Mouse (Mus musculus): ENCODE measurements around the gene Cwc15. TPM values are rescaled to one million over a fixed set of nuclear protein-coding genes. Genes with fewer than 3 reads are reported as not detected.
"Not testable (repeated sequence)": the region's sequence is repeated elsewhere in the genome, so short reads cannot be mapped to it uniquely, and the experiment has no call there.

The Cwc15 gene
- 10 to 100 TPM; 87.5 to 87.9 TPM for total RNA-seq (2021)
- long read RNA-seq, experiment 1, transcript Cwc15-202 (7 exons, 831 nt) = minor isoform, 10 of 115 reads
- long read RNA-seq, experiment 1, transcript Cwc15-201 (7 exons, 1,111 nt) = major isoform, 87 of 115 reads
- long read RNA-seq, experiment 1, partial matches to known transcripts = 13 of 115 reads
- long read RNA-seq, experiment 1, other reads (novel, unspliced or antisense) = 5 of 115 reads
- long read RNA-seq, experiment 2, transcript Cwc15-201 (7 exons, 1,111 nt) = major isoform, 74 of 89 reads
- long read RNA-seq, experiment 2, partial matches to known transcripts = 10 of 89 reads
- long read RNA-seq, experiment 2, other reads (novel, unspliced or antisense) = 1 of 89 reads

DNA sequence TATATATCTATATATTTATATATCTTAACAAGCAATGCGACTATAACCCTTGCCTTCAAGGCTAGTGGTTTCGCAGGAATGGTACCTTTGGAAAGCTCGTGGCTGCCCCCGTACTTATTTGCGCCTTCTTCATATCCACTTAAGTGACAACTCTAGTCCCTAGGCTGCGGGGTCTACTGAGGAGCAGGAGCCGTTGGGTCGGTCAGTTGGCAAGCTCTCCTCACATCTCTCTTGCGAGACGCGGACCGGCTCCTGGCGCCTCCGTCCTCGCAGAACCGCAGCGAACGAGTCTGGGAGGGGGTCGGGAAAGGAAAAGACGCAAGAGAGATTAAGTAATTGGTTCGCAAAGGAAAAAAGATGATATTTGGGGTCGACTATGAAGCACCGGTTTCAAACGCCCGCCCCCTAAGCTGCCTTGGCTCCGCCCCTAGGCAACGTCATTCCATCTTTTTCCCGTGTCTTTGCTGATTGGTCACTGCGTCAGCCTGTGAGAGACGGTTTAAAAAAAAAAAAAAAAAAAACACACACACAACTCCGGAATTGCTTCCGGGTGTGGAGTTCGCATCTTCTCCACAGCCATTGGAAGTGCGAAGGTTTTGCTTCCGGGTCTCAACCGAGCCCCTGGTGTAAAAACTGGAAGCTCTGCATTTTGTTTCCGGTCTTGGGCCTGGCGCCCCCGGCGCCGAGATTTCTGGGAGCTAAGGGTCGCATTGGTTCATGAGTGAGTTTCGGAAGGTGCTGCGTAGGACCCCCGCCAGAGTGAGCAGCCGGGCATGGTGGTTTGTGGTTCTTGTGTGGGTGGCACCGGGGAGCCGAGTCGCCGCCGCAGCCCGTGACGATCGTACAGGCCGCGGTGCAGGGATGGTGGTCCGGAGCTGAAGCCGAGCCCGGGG, at the start of gene Cwc15, which contains the start of gene Kdm4d:
Gene Cwc15, plus strand, starts transcription at position 595 of the 893 bp plus-strand sequence.
Gene Kdm4d, minus strand, starts transcription at position 460 of the 893 bp plus-strand sequence.
- DNase-seq = peak; percentile 91

DNA sequence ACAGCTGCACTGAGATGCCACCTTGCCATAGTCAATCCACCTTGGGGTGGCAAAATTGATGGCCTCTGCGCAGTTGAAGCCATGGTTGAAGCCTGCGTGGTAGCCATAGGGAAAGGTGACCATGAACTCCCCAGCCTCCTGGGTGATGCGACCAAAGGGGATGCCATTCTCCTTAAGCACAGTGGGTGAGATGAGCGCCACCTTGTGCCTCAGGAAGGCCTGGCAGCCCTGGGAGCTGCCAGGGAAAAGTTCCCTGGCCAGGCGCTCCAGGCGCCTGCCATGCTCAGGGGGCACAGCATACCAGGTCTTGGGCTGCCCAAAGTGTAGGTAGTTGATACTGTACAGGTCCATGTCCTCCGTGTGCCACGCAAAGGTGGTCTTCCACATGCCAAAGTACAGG, 49.3 kb upstream of the Cwc15 start:
- DNase-seq = not testable (repeated sequence)

DNA sequence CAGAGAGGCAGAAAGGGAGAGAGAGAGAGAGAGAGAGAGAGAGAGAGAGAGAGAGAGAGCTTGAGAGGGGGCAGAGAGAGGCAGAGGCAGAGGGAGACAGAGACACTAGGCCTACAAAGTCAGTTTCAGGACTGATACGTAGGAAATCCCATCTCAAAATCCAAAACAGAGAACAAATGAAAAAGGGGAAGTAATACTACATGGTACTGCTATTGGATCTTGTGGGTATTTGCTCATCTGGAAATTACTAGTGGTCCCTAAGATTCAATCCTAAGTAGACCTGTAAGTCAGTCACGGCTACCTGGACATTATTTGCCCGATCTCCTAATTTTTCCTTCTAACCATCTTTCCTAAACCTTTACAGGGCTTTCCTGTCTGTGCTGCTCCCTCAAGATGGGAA, 44.1 kb upstream of the Cwc15 start:
- DNase-seq = no peak

DNA sequence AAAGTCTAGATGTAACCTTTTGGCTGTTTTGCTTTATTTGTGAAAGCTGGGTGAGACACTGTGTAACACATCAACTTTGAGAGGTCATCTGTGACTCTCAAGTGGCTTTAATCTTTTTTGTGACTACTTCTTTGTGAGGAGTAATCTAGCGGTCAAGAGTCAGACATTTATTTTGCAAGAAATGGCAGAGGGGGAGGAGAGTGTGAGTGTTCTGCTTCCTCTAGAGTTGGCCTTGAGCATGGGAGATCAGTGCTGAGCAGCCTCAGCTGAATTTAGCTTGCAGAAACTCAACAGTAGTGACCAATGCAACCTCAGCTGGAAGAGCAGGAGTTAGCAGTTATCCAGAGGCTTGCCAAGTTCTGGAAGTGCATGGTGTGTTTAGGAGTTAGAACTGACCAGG, 37.9 kb upstream of the Cwc15 start:
- DNase-seq = not testable (repeated sequence)

DNA sequence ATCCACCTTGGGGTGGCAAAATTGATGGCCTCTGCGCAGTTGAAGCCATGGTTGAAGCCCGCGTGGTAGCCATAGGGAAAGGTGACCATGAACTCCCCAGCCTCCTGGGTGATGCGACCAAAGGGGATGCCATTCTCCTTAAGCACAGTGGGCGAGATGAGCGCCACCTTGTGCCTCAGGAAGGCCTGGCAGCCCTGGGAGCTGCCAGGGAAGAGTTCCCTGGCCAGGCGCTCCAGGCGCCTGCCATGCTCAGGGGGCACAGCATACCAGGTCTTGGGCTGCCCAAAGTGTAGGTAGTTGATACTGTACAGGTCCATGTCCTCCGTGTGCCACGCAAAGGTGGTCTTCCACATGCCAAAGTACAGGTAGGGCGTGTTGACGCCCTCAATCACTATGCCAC, 36.7 kb upstream of the Cwc15 start:
- DNase-seq = not testable (repeated sequence)

DNA sequence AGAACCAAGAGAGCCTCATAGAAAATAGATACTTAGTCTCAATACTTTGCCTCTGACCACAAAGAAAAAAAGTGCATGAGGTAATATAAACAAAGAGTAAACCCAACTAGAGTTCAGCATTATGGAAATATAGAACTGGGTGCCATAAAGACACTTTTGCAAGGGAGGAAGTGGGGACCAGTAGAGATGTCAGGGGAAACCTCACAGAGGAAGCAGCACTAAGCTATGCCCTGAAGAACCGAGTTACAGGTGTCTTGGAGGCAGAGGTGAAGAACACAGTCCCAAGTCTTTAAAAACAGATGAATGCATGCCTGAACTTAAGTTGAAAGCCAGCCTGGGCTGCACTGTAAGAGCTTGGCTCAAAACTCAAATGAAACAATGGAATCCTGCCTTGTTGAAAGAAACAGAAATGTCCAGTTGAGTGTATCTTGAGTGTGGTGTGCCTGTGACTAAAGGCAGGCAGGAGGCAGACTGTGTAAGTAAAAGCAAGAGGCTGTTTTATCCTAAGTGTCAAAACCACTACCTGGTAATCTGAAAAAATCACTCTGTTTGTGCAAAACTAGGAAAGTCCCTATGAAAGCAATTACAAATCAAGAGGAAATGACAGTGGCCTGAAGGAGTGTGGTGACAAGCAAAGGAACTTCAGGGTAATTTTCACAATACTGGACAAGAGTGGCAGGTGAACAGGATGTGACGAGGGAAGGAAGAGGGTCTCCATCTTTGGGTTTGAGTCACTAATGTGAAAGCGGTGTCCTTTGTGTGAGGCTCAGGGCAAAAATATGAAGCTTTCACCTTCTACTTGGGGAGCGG, 1.3 kb upstream of the Cwc15 start:
- DNase-seq = no peak

DNA sequence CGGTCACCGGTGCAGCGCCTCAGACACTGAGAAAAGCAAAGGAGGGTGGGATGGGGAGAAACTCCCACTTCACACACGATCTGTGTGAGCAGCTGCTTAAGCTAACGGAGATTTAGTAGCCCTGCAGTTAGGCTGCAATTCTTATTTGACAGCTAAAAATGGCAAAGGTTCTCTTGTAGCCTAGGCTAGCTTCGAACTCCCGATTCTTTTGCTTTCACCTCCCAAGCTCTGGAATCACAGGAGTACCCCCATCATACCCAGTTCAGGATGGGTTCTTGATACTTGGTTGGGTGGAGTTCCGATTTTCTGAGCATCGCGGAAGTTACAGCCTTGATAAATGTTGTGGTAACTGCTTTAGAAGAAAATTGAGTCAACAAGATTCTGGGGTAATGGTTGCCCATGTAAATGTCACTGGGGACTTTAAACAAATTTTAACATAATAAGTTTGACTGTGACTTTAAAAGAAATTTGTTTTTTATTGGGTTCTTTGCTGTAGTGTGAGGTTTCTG, 553 bp downstream of the Cwc15 start:
- DNase-seq = no peak

DNA sequence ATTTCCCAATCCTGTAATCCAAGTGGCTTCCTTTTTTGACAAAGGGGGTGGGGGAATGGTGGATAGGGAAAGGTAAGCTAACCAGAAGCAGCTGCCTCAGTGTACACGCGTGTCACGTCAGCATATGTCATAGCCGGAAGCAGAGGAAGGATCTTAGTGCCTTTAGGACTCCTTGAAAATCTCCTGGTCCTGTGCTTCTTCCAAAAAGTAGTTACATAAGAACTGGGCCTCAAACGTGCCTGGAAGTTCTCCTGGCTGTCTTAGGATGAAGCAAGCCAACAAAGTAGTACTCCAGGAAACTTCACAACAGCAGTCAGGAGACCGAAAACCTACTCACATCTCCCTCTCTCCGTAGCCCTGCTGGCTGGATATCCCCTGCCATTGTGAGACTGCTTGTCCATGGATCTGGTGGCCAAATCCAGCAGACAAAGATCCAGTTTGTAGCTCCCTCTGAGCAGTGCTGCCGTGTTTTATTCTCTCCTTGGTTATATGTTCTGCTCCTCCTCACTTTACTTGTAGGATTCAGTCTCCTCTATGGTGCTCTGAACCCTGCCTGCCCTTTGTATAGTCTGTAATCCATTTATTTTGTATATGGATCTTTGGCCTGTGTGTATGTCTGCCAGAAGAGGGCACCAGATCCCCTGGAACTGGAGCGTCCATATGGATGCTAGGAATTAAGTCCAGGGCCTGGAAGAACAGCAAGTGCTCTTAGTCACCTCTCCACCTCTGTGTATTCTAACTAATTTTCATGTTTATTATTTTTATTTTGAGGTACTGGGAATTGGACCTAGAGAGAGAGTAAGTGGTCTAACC, 12.4 kb downstream of the Cwc15 start:
- DNase-seq = no peak

DNA sequence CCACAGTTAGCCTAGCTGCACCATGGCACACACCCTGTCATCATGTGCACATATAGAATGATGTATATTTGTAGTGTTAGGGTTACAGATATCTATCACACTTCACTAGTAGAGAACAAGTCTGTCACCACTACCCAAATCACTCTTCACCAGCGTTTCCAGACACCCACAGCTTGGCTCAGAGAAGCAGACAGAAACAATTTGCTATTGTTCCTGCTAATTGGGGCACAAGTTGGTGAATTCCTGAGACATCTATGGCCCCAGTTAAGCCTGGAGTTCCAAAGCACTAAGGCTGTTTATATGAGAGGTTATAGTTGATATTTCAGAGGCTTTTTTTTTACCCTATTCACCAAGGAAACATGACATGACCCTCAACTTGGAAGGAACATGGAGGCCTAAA, 16.9 kb downstream of the Cwc15 start:
- DNase-seq = no peak

DNA sequence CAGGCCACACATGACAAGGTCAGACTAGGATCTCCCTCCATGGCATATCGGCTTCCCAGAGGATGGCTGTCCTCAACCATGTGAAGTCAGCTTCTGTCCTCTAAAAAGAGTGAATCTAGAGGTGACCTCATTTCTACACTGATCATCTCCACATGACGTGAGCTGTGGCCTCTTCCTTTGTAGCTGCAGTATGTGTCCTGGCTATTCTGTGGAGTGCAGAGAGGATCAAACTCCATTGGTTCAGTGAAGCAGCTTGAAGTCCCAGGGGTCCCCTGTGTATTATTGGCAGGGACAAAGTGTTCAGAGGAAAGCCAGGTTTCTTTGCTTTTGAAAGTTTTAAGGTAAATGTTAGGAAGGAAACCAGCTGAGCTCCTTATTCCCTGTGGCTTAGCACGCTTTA, 17.7 kb downstream of the Cwc15 start:
- no peak for DNase-seq

DNA sequence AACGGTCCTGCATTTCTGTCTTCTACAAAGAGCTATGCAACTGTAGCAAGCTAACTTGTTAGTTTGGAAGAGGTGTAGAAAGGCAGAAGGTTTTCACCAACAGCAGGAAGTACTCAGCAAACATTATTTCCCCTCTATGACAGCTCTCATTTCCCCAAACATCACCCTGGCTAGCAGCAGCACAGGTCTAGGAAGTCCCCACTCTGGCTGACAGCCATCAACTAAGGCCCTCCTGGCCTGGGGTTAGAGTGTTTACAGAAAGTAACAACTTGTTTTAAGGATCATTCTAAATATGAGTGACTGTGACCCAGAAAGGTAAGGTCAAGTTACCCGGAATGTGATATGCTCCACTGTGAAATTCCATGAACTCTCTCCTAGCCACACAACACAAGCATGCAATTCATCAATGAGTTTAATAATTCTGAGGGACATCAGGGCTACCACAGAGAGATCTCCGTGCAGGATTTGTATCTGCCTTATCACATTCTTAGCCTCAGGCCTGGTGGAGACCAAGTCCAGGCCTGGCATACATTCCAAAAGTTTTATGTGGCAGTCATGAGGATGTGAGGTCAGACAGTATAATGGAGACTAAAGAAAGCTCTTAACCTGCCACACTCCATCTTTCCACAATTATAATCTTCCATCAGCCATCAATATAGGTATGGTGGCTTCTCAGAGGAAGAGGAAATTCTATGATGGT, 20.7 kb downstream of the Cwc15 start:
- DNase-seq = no peak

DNA sequence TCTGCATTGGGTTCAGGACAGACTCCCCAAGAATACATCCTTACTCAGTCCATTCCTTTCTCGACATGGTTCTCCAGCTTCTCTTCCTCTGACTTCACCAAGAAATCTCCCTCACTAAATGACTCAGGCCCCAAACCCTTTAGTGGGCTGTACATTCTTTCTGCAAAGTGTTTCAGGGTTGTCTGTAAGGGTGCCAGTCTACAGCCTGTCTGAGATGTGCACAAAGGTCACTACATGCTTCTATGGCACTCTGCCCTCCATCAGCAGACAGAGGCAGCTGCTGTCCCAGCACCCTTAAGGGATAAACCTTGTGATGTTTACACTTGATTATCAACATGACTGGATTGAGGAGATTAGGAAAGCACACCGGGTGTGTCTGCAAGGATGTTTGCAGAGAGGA, 21.3 kb downstream of the Cwc15 start:
- DNase-seq = no peak

DNA sequence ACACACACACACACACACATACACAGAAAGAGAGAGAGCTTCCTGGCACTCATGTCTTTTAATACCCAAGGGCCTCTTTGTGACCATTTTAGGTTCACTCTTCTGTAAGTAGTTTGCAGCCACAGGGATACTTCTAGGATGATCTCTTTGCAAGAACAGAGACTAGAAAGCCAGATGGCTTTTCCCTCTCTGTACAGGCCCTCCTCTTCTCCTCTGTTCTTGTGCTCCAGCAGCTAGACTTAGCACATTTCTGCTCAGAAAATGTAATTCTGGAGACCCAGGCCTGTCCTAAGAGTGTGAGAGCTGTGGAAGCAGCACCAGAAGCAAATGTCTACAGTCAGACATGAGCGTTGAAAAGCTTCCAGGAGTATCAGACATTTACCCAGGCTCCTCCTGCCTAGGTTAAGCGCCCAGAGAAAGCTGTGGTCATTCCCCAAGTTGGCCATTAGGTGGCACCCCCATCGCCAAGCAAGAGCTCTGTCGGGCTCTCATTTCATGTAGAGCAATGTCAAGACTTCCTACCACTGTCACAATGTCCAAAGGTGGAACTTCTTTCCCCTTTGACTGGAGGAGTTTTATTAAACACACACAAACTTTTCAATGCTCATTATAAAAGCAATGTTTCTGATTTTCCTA, 23.1 kb downstream of the Cwc15 start:
- DNase-seq = peak; percentile 77

DNA sequence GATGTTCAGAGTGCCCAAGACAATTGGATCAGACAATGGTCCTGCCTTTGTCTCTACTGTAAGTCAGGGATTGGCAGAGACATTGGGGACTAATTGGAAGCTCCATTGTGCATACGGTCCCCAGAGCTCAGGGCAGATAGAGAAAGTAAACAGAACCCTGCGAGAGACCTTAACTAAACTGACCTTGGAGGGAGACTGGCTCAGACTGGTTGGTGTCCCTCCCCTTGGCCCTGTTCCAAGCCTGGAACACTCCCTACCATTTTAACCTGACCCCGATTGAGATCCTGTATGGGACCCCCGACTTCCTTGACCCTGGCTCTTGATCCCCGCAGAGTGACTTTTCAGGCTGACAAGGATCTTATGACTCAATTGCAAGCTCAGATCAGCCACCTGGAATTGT, 29.6 kb downstream of the Cwc15 start:
- DNase-seq = no peak

DNA sequence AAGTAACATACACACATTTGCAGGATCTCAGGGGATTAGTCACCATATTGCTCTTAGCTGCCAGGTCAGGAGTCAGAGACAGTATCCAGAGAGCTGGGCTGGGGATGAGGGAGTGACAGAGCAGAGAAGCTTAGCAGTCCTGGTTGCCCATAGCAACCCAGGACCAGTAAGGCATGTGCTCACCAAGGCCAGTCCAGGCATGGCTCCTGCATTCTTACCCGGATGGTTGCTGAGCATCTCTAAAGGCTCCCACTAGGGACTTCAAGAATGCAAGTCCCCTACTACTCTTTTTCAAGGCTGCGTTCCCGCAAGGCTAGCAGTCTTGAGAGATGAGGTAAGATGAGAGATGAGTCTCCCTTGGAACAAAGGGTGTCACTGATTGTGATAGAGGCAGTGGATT, 31.9 kb downstream of the Cwc15 start:
- DNase-seq = no peak

DNA sequence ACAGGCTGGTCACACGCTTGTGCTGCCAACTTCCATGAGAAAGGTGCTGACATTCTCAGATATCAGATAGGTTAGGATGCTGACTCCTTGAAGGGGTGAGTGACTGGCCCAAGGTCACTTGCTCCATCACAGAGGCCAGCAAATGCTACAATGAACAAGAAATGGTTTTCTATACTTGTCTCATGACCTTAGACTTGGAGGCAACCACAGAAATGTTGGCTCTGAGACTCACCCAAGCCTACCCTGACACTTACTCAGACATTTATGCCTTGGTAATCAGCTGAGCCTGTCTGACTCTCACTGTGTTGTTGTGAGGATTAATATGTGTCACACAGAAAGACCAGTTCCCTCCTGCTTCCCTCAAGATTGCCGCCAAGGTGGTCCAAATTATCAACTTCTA, 33.2 kb downstream of the Cwc15 start:
- DNase-seq = no peak

DNA sequence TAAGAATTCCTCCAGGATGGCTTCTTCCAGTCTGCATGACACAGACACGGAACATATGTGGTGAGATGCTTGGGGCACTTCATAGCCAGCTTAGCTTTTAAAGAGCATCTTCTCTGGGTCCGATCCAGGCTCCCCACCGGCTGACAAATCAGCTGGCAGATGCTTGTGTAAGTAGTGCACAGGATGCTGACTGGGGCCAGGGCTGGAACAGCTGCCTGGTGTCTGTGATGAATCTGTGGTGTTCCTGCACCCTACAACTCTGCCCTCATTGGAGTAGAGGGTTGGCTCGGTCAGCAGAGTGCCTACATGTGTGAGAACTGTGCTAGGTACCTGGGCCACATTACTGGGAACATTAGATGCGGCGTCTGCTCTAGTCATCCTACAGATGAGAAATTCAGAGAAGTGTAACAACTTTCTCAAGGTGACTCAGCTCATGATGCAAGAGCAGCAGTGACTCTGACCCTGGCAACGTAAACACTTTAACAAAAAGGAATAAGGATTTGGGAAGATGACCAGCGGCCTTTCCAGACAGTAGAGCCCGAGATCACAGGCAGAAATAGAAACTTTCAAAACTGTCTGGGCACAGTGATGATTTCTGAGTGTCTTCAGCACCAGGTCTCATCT, 34.5 kb downstream of the Cwc15 start:
- DNase-seq = no peak

DNA sequence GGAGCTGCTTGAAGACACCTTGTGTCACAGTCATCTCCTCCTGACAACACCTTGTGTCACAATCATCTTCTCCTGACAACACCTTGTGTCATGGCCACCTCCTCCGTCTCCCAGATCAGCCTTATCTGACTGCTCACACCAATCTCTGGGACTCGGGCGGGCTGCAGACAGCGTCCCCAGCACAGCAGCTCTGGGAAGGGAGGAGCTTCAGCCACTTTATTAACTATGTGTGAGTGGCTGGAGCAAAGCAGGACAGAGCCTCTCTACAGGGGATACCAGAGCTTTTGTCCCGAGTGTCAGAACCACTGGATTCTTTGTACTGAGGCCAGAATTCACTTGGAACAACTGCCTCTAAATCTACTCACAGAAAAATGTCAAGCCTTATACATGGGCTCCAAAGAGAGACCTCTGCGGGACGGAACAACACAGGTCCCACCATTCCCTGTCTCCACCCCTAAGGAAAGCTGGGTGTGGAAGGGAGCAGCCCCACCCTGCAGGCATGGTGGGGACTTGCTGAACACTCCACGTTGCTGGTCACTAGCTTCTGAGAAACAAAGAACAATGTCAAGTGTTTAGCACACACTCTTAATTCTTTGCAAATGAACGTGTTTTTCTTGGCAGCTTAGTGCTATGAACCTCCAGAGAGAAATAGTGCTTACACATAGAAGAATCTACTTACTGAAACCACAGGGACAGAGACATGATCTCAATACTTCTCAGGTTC, 43.8 kb downstream of the Cwc15 start:
- no peak for DNase-seq
